Mouse (Mus musculus): ENCODE measurements around the gene Aatk. TPM values are rescaled to one million over a fixed set of nuclear protein-coding genes. Genes with fewer than 3 reads are reported as not detected.

Gene Aatk
- polyA plus RNA-seq, 1 experiment from 2014 or later: 5.9 TPM

DNA sequence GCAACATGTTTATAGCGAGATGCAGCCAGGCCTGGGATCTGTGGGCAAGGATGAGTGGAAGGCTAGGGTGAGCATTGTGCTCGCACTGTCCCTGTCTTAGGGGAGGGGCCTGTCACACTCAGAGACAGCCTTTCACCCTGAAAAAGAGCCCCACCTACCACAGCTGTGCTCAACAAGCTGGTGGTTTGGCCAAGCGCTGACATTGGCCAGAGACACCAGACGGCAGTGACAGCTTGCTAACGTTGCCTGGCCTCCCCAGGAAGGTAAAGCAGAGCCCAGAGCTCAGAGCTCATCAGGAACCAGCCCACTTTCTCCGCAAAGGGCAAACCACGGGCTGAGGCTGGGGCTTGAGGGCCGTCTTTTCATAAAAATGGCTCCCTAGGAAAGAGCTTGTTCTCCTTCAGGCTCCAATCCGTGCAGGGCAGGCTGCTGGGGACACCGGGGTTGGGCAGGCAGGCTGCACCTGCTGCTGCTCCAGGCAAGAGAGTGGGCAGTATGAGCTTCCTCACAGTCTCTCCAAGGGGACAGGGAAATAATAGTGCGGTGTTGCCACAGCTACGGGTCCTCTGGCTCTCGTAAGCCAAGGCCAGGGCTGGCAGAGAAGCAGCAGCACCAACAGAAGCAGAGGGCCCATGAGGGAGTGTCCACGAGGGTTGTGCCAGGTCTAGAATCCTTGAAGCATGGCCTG is 4.3 kb upstream of the Aatk start:
- 47% methylated on average over 14 of the region's 14 CpGs for WGBS
- no peak for ATAC-seq (ENCODE audit: insufficient number of reproducible peaks, insufficient read depth, low FRiP score, low TSS enrichment)
- no peaks in the 10 kb centered on the region for H3K36me3 ChIP-seq
- no peaks in the 10 kb centered on the region for H3K9me3 ChIP-seq
- H3K4me2 ChIP-seq (replicated peaks): no peak overlapping the region
- no peak overlapping the region for H3K27ac ChIP-seq
- H3K4me1 ChIP-seq: peaks cover 26% of the 10 kb centered on the region
- H3K9ac ChIP-seq: no peak overlapping the region
- H3K27me3 ChIP-seq: peaks cover 29% of the 10 kb centered on the region
- no peak overlapping the region for H3K4me3 ChIP-seq

DNA sequence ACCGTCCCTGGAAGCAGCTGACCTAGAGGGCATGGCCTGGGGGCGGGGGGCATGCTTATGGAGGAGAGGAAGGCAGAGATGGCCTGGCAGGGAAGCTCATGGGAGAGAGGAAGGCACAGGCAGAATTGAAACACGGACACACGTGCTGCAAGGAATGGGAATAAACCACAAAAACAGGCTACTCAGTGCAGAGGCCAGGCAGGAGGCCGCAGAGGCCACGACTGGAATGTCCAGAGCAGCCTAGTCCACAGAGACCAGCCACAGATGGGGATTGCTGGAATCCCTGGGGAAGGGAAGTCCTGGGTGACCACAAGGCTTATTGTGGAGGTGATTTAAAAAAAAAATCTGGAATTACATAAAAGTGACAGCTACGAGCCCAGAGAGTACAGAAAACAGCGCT is 2.1 kb upstream of the Aatk start:
- Histone ChIP-seq H3K4me1 (peaks cover 33% of the 10 kb centered on the region), H3K4me3 (no peak overlapping the region), H3K36me3 (no peaks in the 10 kb centered on the region), H3K9ac (no peak overlapping the region), H3K4me2 (replicated peaks) (no peak overlapping the region), H3K27me3 (peaks cover 34% of the 10 kb centered on the region), H3K27ac (no peak overlapping the region), H3K9me3 (no peaks in the 10 kb centered on the region)
- 74% methylated on average over 8 of the region's 8 CpGs for WGBS
- ATAC-seq (ENCODE audit: insufficient number of reproducible peaks, insufficient read depth, low FRiP score, low TSS enrichment): no peak

DNA sequence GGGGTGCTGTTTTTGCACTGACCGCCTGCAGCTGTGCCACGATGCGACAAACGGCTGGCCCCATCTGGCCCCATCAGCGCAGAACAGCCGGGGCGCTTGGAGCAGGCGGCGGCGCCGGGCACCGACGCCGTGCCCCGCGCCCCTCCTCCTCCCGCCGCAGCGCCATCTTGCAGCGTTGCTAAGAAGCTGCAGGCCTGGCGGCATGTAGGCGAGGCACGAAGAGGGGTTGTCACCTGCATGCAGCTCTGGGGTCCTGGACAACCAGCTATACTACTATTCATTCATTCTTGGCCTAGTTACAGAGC is 1.2 kb upstream of the Aatk start:
- H3K27ac ChIP-seq: no peak overlapping the region
- no peaks in the 10 kb centered on the region for H3K36me3 ChIP-seq
- H3K4me3 ChIP-seq: peak overlapping the region; percentile 67
- peak overlapping the region; percentile 40 for H3K9ac ChIP-seq
- H3K27me3 ChIP-seq: peaks cover 34% of the 10 kb centered on the region
- peak overlapping the region; percentile 96 for H3K4me2 ChIP-seq (replicated peaks)
- ATAC-seq (ENCODE audit: insufficient number of reproducible peaks, insufficient read depth, low FRiP score, low TSS enrichment): no peak
- H3K9me3 ChIP-seq: no peaks in the 10 kb centered on the region
- peaks cover 33% of the 10 kb centered on the region for H3K4me1 ChIP-seq
- 2% methylated on average over 23 of the region's 23 CpGs for WGBS

- peaks cover 33% of the 10 kb centered on the region for H3K4me1 ChIP-seq
- ATAC-seq (ENCODE audit: insufficient number of reproducible peaks, insufficient read depth, low FRiP score, low TSS enrichment): 0 out of 2 replicates have a peak, but pooled peaks have one; percentile 8
Measured at GRCm38 (mm10) chr11:120047531-120048251, 724 bp upstream of the Aatk start.

GRCm38 (mm10) chr11:120045839-120046552 is 971 bp downstream of the Aatk start:
- Histone ChIP-seq H3K9ac (peak overlapping the region; percentile 63), H3K4me2 (replicated peaks) (peak overlapping the region; percentile 96), H3K27ac (no peak overlapping the region), H3K4me3 (peak overlapping the region; percentile 67), H3K4me1 (peaks cover 30% of the 10 kb centered on the region), H3K9me3 (no peaks in the 10 kb centered on the region), H3K36me3 (no peaks in the 10 kb centered on the region), H3K27me3 (peaks cover 34% of the 10 kb centered on the region)
- ATAC-seq (ENCODE audit: insufficient number of reproducible peaks, insufficient read depth, low FRiP score, low TSS enrichment): no peak
- WGBS: 38% methylated on average over 11 of the region's 11 CpGs

More at GRCm38 (mm10) chr11:120047531-120048251, 724 bp upstream of the Aatk start:
- Histone ChIP-seq H3K36me3 (no peaks in the 10 kb centered on the region), H3K4me3 (peak overlapping the region; percentile 67), H3K9me3 (no peaks in the 10 kb centered on the region), H3K9ac (peak overlapping the region; percentile 63), H3K4me2 (replicated peaks) (peak overlapping the region; percentile 96), H3K27ac (no peak overlapping the region), H3K27me3 (peaks cover 34% of the 10 kb centered on the region)
- 11% methylated on average over 23 of the region's 23 CpGs for WGBS

DNA sequence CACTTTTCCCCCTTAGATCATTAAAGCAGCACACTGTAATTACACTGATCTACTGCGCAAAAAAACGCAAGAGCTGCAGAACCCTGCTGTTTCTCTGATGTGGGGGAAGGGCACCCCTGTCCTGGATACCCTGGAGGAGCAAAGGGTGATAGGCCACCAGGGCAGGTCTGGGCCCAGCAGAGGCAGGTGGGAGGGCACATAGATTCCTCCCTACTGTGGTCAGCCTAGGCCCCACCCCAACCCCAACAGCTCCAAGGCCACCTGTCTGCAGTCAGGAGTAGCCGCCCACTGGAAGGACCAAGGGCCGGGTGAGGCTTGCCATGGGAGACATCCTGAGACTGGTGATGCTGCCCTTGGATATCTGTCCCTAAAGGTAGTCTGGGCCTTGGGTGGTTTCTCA is 1.6 kb downstream of the Aatk start:
- peaks cover 31% of the 10 kb centered on the region for H3K27me3 ChIP-seq
- H3K27ac ChIP-seq: no peak overlapping the region
- H3K9ac ChIP-seq: 0 out of 2 replicates have a peak overlapping the region, but pooled peaks have one; percentile 27

DNA sequence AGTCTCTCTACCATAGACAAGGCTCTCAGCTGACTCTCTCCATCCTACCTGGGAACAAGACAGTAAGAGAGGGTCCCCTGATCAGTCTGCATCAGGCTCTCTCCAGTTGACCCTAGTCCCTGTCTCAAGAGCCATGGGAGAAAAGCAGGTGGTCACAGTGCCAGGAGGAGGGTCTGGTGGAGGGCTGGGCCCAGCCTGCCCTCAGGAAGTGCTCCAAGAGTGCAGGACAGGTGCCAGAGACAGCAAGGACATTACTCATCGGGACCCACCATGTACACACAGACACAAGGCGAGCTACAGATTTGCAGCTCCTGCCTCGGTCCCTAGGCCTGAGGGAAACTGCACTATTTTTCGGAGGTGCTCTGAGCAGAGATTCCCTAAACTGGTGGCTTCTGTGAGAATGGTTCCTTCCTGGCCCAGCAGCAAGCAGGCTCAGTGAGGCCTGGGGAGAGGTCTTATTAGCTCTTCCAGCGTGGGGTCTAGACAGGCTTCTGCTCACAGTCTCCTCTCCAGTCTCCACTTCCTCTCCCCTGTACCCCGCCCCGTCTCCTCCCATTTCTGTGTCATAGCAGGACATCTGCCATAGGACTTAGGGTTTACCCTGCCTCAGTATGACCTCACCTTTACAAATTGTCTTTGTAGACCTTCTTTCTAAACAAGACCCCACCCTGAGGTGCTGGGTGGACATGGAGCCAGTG is 4.7 kb downstream of the Aatk start:
- Histone ChIP-seq H3K9ac (no peak overlapping the region), H3K27ac (no peak overlapping the region), H3K4me2 (replicated peaks) (no peak overlapping the region), H3K9me3 (no peaks in the 10 kb centered on the region), H3K4me3 (no peak overlapping the region), H3K36me3 (no peaks in the 10 kb centered on the region), H3K4me1 (peaks cover 20% of the 10 kb centered on the region), H3K27me3 (peaks cover 8% of the 10 kb centered on the region)
- no peak for ATAC-seq (ENCODE audit: insufficient number of reproducible peaks, insufficient read depth, low FRiP score, low TSS enrichment)
- WGBS: 67% methylated on average over 7 of the region's 7 CpGs

More for the DNA sequence above, 1.6 kb downstream of the Aatk start:
- Histone ChIP-seq H3K36me3 (no peaks in the 10 kb centered on the region), H3K9me3 (no peaks in the 10 kb centered on the region), H3K4me2 (replicated peaks) (no peak overlapping the region), H3K4me3 (no peak overlapping the region), H3K4me1 (peaks cover 30% of the 10 kb centered on the region)
- ATAC-seq (ENCODE audit: insufficient number of reproducible peaks, insufficient read depth, low FRiP score, low TSS enrichment): no peak
- WGBS: 50% methylated on average over 4 of the region's 4 CpGs

GRCm38 (mm10) chr11:120041191-120042123 is 5.5 kb downstream of the Aatk start:
- peaks cover 16% of the 10 kb centered on the region for H3K4me1 ChIP-seq
- WGBS: 53% methylated on average over 13 of the region's 13 CpGs

GRCm38 (mm10) chr11:120040440-120040839 is 6.5 kb downstream of the Aatk start:
- no peaks in the 10 kb centered on the region for H3K36me3 ChIP-seq
- no peak overlapping the region for H3K27ac ChIP-seq
- no peak overlapping the region for H3K9ac ChIP-seq
- H3K9me3 ChIP-seq: no peaks in the 10 kb centered on the region
- WGBS: 70% methylated on average over 8 of the region's 8 CpGs
- no peak for ATAC-seq (ENCODE audit: insufficient number of reproducible peaks, insufficient read depth, low FRiP score, low TSS enrichment)
- H3K27me3 ChIP-seq: 0 out of 2 replicates have a peak, but pooled peaks cover 2% of the 10 kb centered on the region
- H3K4me3 ChIP-seq: no peak overlapping the region
- H3K4me2 ChIP-seq (replicated peaks): no peak overlapping the region
- H3K4me1 ChIP-seq: peaks cover 7% of the 10 kb centered on the region; the same call in 1 of the 2 replicates

More at GRCm38 (mm10) chr11:120041191-120042123, 5.5 kb downstream of the Aatk start:
- no peaks in the 10 kb centered on the region for H3K36me3 ChIP-seq
- ATAC-seq (ENCODE audit: insufficient number of reproducible peaks, insufficient read depth, low FRiP score, low TSS enrichment): no peak
- no peak overlapping the region for H3K9ac ChIP-seq
- H3K4me3 ChIP-seq: no peak overlapping the region
- H3K4me2 ChIP-seq (replicated peaks): no peak overlapping the region
- H3K27ac ChIP-seq: no peak overlapping the region
- H3K27me3 ChIP-seq: peaks cover 5% of the 10 kb centered on the region; the same call in 1 of the 2 replicates
- H3K9me3 ChIP-seq: no peaks in the 10 kb centered on the region

DNA sequence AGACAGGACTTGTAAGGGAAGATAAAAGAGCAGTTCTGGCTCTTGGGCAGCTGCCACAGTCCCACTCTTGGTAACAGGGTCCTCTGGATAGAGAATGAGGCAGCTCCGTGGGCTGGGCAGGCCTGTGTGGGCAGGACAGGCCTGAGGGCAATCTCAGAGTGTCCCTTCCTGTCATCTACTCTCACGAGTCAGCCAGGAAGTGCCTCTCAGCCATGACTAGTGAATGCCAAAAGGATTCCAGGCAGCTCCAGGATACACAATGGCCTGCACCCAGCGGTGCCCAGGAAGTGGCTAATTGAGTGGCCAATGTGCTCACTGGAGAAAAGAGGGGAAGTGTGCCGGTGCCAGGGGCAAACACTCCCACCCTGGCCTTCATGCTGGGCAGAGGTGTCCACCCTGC is 7.4 kb downstream of the Aatk start:
- Histone ChIP-seq H3K4me1 (peaks cover 7% of the 10 kb centered on the region; the same call in 1 of the 2 replicates), H3K27ac (peak overlapping the region; percentile 30; the same call in 1 of the 2 replicates), H3K9ac (no peak overlapping the region), H3K27me3 (no peaks in the 10 kb centered on the region), H3K36me3 (no peaks in the 10 kb centered on the region), H3K9me3 (no peaks in the 10 kb centered on the region), H3K4me3 (no peak overlapping the region), H3K4me2 (replicated peaks) (no peak overlapping the region)
- 25% methylated on average over 4 of the region's 4 CpGs for WGBS
- no peak for ATAC-seq (ENCODE audit: insufficient number of reproducible peaks, insufficient read depth, low FRiP score, low TSS enrichment)

Data from embryonic facial prominence, embryonic 12.5 days (tissue).